Mouse (Mus musculus) midbrain, embryonic 13.5 days (tissue): ENCODE results near the gene Tmem204. TPM values are rescaled to one million over a fixed set of nuclear protein-coding genes. Genes with fewer than 3 reads are reported as not detected.

ENCODE experiments used
- ATAC-seq: fragments of 200-750 bp; cut with Nextera tagmentation; 2 replicates; pipeline ENCODE4 v1.8.0; 2017; ENCODE audit warnings: mild to moderate bottlenecking, moderate TSS enrichment, moderate library complexity
- H3K27ac ChIP-seq: fragments of 300-500 bp; sonication (generic); 2 replicates; pipeline ENCODE4 v1.5.1; 2015; ENCODE audit warnings: inconsistent platforms, mild to moderate bottlenecking, moderate library complexity
- H3K27me3 ChIP-seq: fragments of 300-500 bp; sonication (generic); 2 replicates; pipeline ENCODE4 v1.6.1; 2015; ENCODE audit warnings: mild to moderate bottlenecking, inconsistent platforms
- H3K36me3 ChIP-seq: fragments of 300-500 bp; sonication (generic); 2 replicates; pipeline ENCODE4 v1.6.1; 2015; ENCODE audit warnings: mild to moderate bottlenecking, inconsistent platforms
- H3K4me1 ChIP-seq: fragments of 300-500 bp; sonication (generic); replicated peaks from 2 replicates; pipeline ENCODE4 v1.6.1; 2015; ENCODE audit warnings: inconsistent platforms
- H3K4me2 ChIP-seq: fragments of 300-500 bp; sonication (generic); replicated peaks from 2 replicates; pipeline ENCODE4 v1.6.1; 2015; ENCODE audit warnings: moderate library complexity, mild to moderate bottlenecking, inconsistent platforms
- H3K4me3 ChIP-seq: fragments of 300-500 bp; sonication (generic); replicated peaks from 2 replicates; pipeline ENCODE4 v1.5.1; 2015; ENCODE audit warnings: mild to moderate bottlenecking, inconsistent platforms
- H3K9ac ChIP-seq: fragments of 300-500 bp; sonication (generic); replicated peaks from 2 replicates; pipeline ENCODE4 v1.6.1; 2015; ENCODE audit warnings: mild to moderate bottlenecking, inconsistent platforms
- H3K9me3 ChIP-seq: fragments of 300-500 bp; sonication (generic); 2 replicates; pipeline ENCODE4 v1.6.1; 2016; ENCODE audit warnings: mild to moderate bottlenecking, inconsistent platforms
- WGBS: fragments of 180-500 bp; shearing (Covaris S2); methylation state at CpG from one replicate; pipeline ENCODE4 v1.1.7; 2015; 5-methylcytosine and 5-hydroxymethylcytosine counted together
- polyA plus RNA-seq: library from polyadenylated mRNA; unstranded; fragments of >200 nt; fragmentation: Nextera tagmentation; extraction: Ambion mirVana; gene quantifications from 2 replicates; pipeline ENCODE4 v1.2.1, GENCODE M21; 2015

Tmem204 gene
- polyA plus RNA-seq, 1 experiment from 2014 or later: 10.8 TPM

DNA sequence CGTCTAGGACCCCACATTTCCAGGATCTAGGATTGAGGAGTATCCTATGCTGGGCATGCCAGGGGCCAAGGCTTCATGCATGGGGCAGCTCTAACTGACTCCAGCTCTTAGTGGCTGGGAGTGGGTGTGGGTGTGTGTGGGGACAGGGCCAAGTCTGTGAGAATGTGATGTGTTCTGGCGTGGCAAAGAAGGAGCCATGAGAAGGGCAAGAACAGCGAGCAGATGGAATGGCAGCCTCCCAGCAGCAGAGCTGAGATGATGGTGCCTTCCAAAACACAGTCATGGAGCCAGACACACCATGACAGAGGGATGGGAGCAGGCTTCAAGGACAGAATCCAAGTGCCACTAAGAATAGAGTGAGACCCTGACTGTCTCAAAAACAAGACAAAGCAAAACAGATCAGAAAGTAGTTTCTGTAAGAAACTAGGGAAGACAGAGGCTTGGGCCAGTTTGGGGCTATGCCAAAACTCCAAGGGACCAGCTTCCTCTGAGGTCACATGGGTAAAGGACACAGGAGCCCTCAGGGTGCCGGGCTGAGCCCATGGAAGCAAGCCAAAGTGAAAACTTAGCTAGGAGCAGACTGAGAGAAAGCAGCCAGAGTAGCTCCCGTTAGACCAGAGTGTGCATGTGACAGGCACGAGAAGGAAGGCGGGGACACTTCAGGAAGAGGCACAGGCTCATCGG is 28.5 kb upstream of the Tmem204 start:
- Histone ChIP-seq H3K36me3 (peaks cover 65% of the 10 kb centered on the region), H3K4me2 (no peak overlapping the region), H3K9me3 (no peaks in the 10 kb centered on the region), H3K27me3 (no peaks in the 10 kb centered on the region), H3K4me1 (peaks cover 22% of the 10 kb centered on the region), H3K27ac (no peak overlapping the region), H3K4me3 (no peak overlapping the region), H3K9ac (no peak overlapping the region)
- ATAC-seq: no peak
- 94% methylated on average over 8 of the region's 8 CpGs for WGBS

DNA sequence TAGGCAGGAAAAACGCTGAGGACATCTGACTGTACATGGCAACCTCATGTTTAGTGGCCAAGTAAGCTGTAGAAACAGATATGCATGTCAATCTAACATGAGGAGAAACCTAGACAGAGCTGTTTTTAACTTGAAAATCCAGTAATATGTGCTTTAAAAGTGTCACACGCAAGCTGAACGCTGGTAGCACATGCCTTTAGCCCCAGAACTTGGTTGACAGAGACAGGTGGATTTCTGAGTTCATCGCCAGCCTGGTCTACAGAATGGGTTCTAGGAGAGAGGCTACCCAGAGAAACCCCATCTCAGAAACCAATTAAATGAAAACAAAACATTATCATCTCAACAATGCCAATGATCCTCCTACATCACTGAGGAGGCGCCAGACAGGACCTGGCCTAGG is 27.8 kb upstream of the Tmem204 start:
- Histone ChIP-seq H3K36me3 (peaks cover 72% of the 10 kb centered on the region), H3K9me3 (no peaks in the 10 kb centered on the region), H3K4me1 (peaks cover 19% of the 10 kb centered on the region), H3K4me2 (no peak overlapping the region), H3K27me3 (no peaks in the 10 kb centered on the region), H3K27ac (no peak overlapping the region), H3K4me3 (no peak overlapping the region), H3K9ac (no peak overlapping the region)
- WGBS: 95% methylated on average over 5 of the region's 5 CpGs
- ATAC-seq: no peak

DNA sequence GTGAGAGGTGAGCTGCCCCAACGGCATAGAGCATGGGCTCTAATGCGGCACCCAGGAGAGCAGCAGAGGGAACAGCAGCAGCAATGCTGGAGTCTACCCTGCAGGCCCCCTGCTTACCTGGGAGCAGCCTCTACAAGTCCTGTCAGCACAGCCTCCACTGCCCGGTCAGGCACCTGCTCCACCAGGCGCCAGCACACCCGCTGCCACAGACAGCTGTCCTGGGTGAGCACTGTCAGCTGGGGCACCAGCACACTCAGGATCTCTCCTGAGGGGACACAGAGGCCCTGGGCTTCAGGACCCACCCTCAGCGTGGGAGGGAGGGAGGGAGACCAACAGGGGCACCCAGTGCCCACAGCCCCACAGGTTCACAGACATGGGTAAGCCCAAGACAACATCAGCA is 27.2 kb upstream of the Tmem204 start:
- Histone ChIP-seq H3K27me3 (no peaks in the 10 kb centered on the region), H3K4me3 (no peak overlapping the region), H3K4me1 (peaks cover 16% of the 10 kb centered on the region), H3K9ac (no peak overlapping the region), H3K36me3 (peaks cover 78% of the 10 kb centered on the region), H3K27ac (no peak overlapping the region), H3K4me2 (no peak overlapping the region), H3K9me3 (no peaks in the 10 kb centered on the region)
- WGBS: 97% methylated on average over 6 of the region's 6 CpGs
- ATAC-seq: no peak

DNA sequence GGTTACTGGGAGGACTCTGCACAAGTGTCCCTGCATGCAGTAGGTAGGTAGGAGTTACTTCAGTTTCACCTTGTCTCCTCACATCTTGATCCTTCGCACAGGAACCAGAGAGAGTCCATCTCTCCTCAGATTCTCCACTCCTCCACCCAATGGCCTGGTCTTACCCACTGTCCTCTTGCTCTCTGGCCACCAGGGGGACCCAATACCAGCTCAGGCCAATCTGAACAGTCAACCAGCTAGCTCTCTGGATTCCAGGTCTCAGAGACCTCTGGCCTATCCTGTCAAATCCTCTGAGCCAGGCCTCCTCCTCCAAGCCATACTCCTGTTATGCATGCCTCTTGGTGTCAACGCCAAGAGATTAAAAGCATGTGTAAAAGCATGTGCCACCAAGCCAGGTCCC is 26.2 kb upstream of the Tmem204 start:
- peaks cover 88% of the 10 kb centered on the region for H3K36me3 ChIP-seq
- no peak for ATAC-seq

DNA sequence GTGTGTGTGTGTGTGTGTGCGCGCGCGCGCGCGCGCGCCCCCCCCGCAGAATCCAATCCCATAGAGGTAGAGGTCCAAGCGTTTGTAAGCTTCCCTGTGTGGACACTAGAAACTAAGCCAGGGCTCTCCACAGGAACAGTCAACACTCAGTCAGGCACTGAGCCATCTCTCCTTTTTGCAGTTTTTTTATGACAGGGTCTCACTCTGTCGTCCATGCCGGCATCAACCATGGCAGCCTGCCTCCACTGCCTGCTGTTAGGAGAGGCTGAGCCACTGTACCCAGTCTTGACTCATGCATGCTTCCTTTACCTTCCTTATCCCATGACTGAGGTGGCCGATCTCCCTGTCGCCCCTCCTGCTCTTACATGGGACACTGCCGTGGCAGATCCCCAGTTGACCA is 24.4 kb upstream of the Tmem204 start:
- H3K9me3 ChIP-seq: no peaks in the 10 kb centered on the region
- ATAC-seq: no peak
- 97% methylated on average over 11 of the region's 16 CpGs for WGBS

More for the DNA sequence above, 26.2 kb upstream of the Tmem204 start:
- H3K9me3 ChIP-seq: no peaks in the 10 kb centered on the region
- H3K4me2 ChIP-seq: no peak overlapping the region
- no peaks in the 10 kb centered on the region for H3K27me3 ChIP-seq
- 80% methylated on average over 2 of the region's 2 CpGs for WGBS
- no peak overlapping the region for H3K4me3 ChIP-seq
- H3K27ac ChIP-seq: no peak overlapping the region
- H3K4me1 ChIP-seq: peaks cover 9% of the 10 kb centered on the region
- H3K9ac ChIP-seq: no peak overlapping the region

DNA sequence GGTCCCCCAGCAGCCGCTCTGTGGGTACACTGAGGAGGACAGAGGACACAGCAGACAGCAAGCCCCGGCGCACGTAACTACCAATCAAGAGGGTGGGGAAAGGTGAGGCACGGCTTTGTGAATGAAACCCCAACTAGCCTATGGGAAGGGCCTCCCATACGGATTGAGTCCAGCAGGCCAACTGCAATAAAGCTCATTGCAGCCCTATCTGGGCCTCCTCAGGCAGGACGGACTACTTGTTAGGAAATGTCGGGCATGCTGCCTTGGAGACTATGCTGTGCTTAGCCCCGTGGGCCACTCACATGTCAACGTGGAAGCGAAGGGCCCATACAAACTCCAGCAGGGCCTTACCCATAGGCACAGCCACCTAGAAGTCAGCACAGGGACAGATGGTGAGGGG is 17.9 kb upstream of the Tmem204 start:
- Histone ChIP-seq H3K27ac (no peak overlapping the region), H3K36me3 (peaks cover 89% of the 10 kb centered on the region), H3K4me3 (no peak overlapping the region), H3K9me3 (no peaks in the 10 kb centered on the region), H3K4me1 (no peaks in the 10 kb centered on the region), H3K4me2 (no peak overlapping the region), H3K27me3 (no peaks in the 10 kb centered on the region), H3K9ac (no peak overlapping the region)
- whole genome bisulfite sequencing: 95% methylated on average over 11 of the region's 11 CpGs
- no peak for ATAC-seq

More for the DNA sequence above, 24.4 kb upstream of the Tmem204 start:
- Histone ChIP-seq H3K27ac (no peak overlapping the region), H3K4me2 (no peak overlapping the region), H3K4me1 (0 out of 2 replicates have a peak, but pooled peaks cover under 1% of the 10 kb centered on the region), H3K36me3 (peaks cover 97% of the 10 kb centered on the region), H3K9ac (no peak overlapping the region), H3K4me3 (no peak overlapping the region), H3K27me3 (no peaks in the 10 kb centered on the region)

GRCm38 (mm10) chr17:25100052-25100451 is 16.7 kb upstream of the Tmem204 start:
- 93% methylated on average over 6 of the region's 6 CpGs for WGBS
- Histone ChIP-seq H3K36me3 (peaks cover 84% of the 10 kb centered on the region), H3K9ac (no peak overlapping the region), H3K4me2 (no peak overlapping the region), H3K4me3 (no peak overlapping the region), H3K4me1 (no peaks in the 10 kb centered on the region), H3K27me3 (no peaks in the 10 kb centered on the region), H3K9me3 (no peaks in the 10 kb centered on the region), H3K27ac (no peak overlapping the region)
- ATAC-seq: no peak

- Histone ChIP-seq H3K27ac (no peak overlapping the region), H3K4me1 (no peaks in the 10 kb centered on the region), H3K9ac (no peak overlapping the region), H3K4me2 (no peak overlapping the region), H3K27me3 (no peaks in the 10 kb centered on the region), H3K4me3 (no peak overlapping the region), H3K36me3 (peaks cover 79% of the 10 kb centered on the region), H3K9me3 (no peaks in the 10 kb centered on the region)
- WGBS: 97% methylated on average over 2 of the region's 2 CpGs
- ATAC-seq: no peak
Measured at GRCm38 (mm10) chr17:25096221-25096620, 12.8 kb upstream of the Tmem204 start.

GRCm38 (mm10) chr17:25090450-25090849 is 7.1 kb upstream of the Tmem204 start:
- WGBS: 93% methylated on average over 10 of the region's 10 CpGs
- Histone ChIP-seq H3K4me1 (no peaks in the 10 kb centered on the region), H3K27ac (no peak overlapping the region), H3K9me3 (no peaks in the 10 kb centered on the region), H3K4me2 (no peak overlapping the region), H3K27me3 (no peaks in the 10 kb centered on the region), H3K9ac (no peak overlapping the region), H3K36me3 (peaks cover 68% of the 10 kb centered on the region), H3K4me3 (no peak overlapping the region)
- ATAC-seq: no peak

DNA sequence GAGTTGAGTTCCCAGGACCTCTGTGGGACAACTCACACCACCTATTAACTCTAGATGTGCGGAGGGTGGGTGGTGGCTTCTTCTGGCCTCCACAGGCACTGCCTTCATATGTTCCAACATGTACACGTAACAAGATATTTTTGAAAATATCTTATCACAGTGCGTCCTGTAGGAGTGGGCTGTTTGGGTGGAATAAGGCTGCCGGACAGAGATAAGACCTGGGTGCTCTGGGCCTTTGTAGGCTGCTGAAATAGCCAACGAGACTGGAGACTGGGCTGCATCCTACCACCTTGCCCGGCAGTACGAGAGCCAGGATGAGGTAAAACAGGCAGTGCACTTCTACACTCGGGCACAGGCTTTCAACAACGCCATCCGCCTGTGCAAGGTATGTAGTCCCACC is 5.8 kb upstream of the Tmem204 start:
- H3K4me1 ChIP-seq: no peaks in the 10 kb centered on the region
- no peak overlapping the region for H3K4me2 ChIP-seq
- no peak overlapping the region for H3K9ac ChIP-seq
- WGBS: 94% methylated on average over 10 of the region's 10 CpGs
- H3K36me3 ChIP-seq: peaks cover 59% of the 10 kb centered on the region
- H3K4me3 ChIP-seq: no peak overlapping the region
- no peaks in the 10 kb centered on the region for H3K9me3 ChIP-seq
- H3K27me3 ChIP-seq: no peaks in the 10 kb centered on the region
- no peak overlapping the region for H3K27ac ChIP-seq
- no peak for ATAC-seq

DNA sequence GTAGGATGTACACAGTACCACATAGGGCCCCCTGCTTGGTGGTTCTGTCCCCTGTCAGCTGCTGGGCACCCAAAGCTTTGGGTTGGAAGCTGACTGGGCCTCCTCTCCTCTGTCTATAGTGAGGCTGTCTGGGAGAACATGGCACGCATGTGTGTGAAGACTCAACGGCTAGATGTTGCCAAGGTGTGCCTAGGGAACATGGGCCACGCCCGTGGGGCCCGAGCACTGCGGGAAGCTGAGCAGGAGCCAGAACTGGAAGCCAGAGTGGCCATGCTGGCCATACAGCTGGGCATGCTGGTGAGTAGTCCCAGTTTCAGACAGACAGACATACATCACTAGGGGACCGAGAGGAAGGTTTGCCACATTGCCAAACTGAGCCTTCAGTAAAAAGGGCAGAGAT is 3.3 kb upstream of the Tmem204 start:
- 95% methylated on average over 7 of the region's 7 CpGs for WGBS
- no peak overlapping the region for H3K9ac ChIP-seq
- H3K27ac ChIP-seq: no peak overlapping the region
- no peaks in the 10 kb centered on the region for H3K9me3 ChIP-seq
- no peak overlapping the region for H3K4me2 ChIP-seq
- H3K4me1 ChIP-seq: no peaks in the 10 kb centered on the region
- no peak for ATAC-seq
- H3K27me3 ChIP-seq: no peaks in the 10 kb centered on the region
- no peak overlapping the region for H3K4me3 ChIP-seq
- peaks cover 35% of the 10 kb centered on the region for H3K36me3 ChIP-seq

- Histone ChIP-seq H3K9me3 (no peaks in the 10 kb centered on the region), H3K4me1 (no peaks in the 10 kb centered on the region), H3K4me3 (no peak overlapping the region), H3K27me3 (no peaks in the 10 kb centered on the region), H3K4me2 (no peak overlapping the region), H3K27ac (no peak overlapping the region), H3K9ac (no peak overlapping the region), H3K36me3 (peaks cover 34% of the 10 kb centered on the region)
- no peak for ATAC-seq
- WGBS: 81% methylated on average over 13 of the region's 13 CpGs
Measured at GRCm38 (mm10) chr17:25084835-25085385, 1.5 kb upstream of the Tmem204 start.

DNA sequence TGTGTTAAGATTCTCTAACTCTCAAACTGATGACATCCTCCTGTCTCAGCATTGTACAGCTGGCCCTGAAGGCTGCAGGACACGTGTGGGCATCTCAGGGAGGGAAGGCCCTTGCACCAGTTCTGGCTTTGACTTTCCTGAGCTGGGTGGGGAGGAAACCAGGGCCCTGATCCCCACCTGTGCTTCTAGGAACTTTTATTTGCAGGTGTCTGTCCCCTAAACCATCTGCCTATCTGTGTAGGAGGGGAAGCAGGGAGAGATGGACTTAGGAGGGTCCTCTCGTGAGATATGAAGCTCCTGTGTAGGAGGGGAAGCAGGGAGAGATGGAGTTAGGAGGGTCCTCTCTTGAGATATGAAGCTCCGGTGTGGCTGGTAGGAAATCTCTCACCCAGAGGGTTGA is 504 bp downstream of the Tmem204 start:
- no peak overlapping the region for H3K4me3 ChIP-seq
- WGBS: 74% methylated on average over 3 of the region's 3 CpGs
- H3K4me2 ChIP-seq: no peak overlapping the region
- H3K9ac ChIP-seq: no peak overlapping the region
- H3K9me3 ChIP-seq: no peaks in the 10 kb centered on the region
- no peak for ATAC-seq
- peak overlapping the region; percentile 30; the same call in 1 of the 2 replicates for H3K27ac ChIP-seq
- 0 out of 2 replicates have a peak, but pooled peaks cover 4% of the 10 kb centered on the region for H3K4me1 ChIP-seq
- peaks cover 26% of the 10 kb centered on the region for H3K36me3 ChIP-seq
- no peaks in the 10 kb centered on the region for H3K27me3 ChIP-seq
